Mouse (Mus musculus) C2C12 (cell line): Measurements from ENCODE around the gene Gusb. TPM values are rescaled to one million over a fixed set of nuclear protein-coding genes. Genes with fewer than 3 reads are reported as not detected.

Experiments used
- H3K27me3 ChIP-seq: one replicate; pipeline ENCODE4 v1.6.1; 2011; ENCODE audit not compliant: control insufficient read depth, insufficient read depth, insufficient read length
- H3K36me3 ChIP-seq: one replicate; pipeline ENCODE4 v1.6.1; 2011; ENCODE audit not compliant: control insufficient read depth, insufficient read depth
- H3K4me3 ChIP-seq: one replicate; pipeline ENCODE4 v1.5.1; 2011; ENCODE audit warnings: mild to moderate bottlenecking, control low read depth; ENCODE audit not compliant: poor library complexity, insufficient read depth, severe bottlenecking
- H3K79me2 ChIP-seq: one replicate; pipeline ENCODE4 v1.6.1; 2011; ENCODE audit not compliant: control insufficient read depth, insufficient read depth
- H3K79me3 ChIP-seq: one replicate; pipeline ENCODE4 v1.6.1; 2011; ENCODE audit warnings: low read depth, control low read depth
- H3ac ChIP-seq: one replicate; pipeline ENCODE3; 2011; ENCODE audit warnings: low read depth; ENCODE audit not compliant: control insufficient read depth, insufficient read length
- CEBPB ChIP-seq: IDR thresholded peaks from one replicate; pipeline ENCODE4 v1.6.1; 2011; ENCODE audit warnings: low read depth, mild to moderate bottlenecking, control low read depth, moderate library complexity
- CTCF ChIP-seq: IDR thresholded peaks from one replicate; pipeline ENCODE4 v1.5.1; 2011; ENCODE audit not compliant: control insufficient read depth, insufficient read depth, insufficient read length
- FOSL1 ChIP-seq: IDR thresholded peaks from one replicate; pipeline ENCODE4 v1.8.0; 2011; ENCODE audit warnings: mild to moderate bottlenecking, low read length; ENCODE audit not compliant: poor library complexity, insufficient read depth, severe bottlenecking
- MAX ChIP-seq: IDR thresholded peaks from one replicate; pipeline ENCODE4 v1.6.1; 2011; ENCODE audit warnings: mild to moderate bottlenecking, control low read depth
- MYOD1 ChIP-seq: IDR thresholded peaks from one replicate; pipeline ENCODE4 v1.6.1; 2011; ENCODE audit warnings: low read depth; ENCODE audit not compliant: control insufficient read depth, insufficient read length
- MYOG ChIP-seq: IDR thresholded peaks from one replicate; pipeline ENCODE4 v1.6.1; 2011; ENCODE audit not compliant: control insufficient read depth, insufficient read length; ENCODE audit errors: extremely low read depth
- USF1 ChIP-seq: IDR thresholded peaks from one replicate; pipeline ENCODE4 v1.6.1; 2011; ENCODE audit warnings: low read depth, mild to moderate bottlenecking, control low read depth, moderate library complexity
- polyA plus RNA-seq: library from polyadenylated mRNA; unstranded; fragments of >200 nt; fragmentation: generic; extraction: Trizol; gene quantifications from one replicate; pipeline ENCODE4 v1.2.1, GENCODE M21; 2012; ENCODE audit warnings: missing spikeins

Gene Gusb
- polyA plus RNA-seq, 1 experiment = 56.0 TPM

- Histone ChIP-seq H3K27me3 (no peaks in the 10 kb centered on the region), H3K36me3 (no peaks in the 10 kb centered on the region), H3K79me2 (no peaks in the 10 kb centered on the region), H3K4me3 (no peak overlapping the region), H3K79me3 (peaks cover 3% of the 10 kb centered on the region), H3ac (no peak overlapping the region)
- TF ChIP-seq CTCF (peak; percentile 8), MAX (no peak)
Observed at GRCm38 (mm10) chr5:130007344-130007743, 4.5 kb upstream of the Gusb start.

DNA sequence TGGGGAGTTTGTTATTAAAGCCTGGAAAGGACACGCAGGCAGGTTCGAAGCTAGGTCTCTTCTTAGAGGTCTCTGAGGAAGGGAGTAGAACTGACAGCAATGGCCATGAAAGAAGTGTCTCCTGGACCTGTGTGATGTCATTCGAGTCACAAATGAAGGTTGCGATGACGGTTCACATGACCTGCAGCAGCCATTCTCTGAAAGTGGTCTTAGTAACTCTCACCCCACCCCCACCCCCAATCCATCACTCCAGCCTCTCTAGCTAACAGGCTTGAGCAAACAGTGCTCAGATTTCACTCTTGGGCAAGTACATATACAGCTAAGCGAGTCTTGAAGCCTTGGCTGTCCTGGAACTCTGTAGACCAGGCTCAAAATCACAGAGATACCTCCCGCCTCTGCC is 380 bp upstream of the Gusb start:
- Histone ChIP-seq H3K79me2 (no peaks in the 10 kb centered on the region), H3K27me3 (no peaks in the 10 kb centered on the region), H3K4me3 (peak overlapping the region; percentile 52), H3K36me3 (peaks cover 16% of the 10 kb centered on the region), H3ac (no peak overlapping the region), H3K79me3 (peaks cover 5% of the 10 kb centered on the region)
- TF ChIP-seq CEBPB (no peak), MYOG (no peak), MYOD1 (no peak), MAX (no peak), FOSL1 (no peak), USF1 (no peak), CTCF (no peak)

GRCm38 (mm10) chr5:130001356-130001987 is 1.4 kb downstream of the Gusb start:
- H3K27me3 ChIP-seq = no peaks in the 10 kb centered on the region
- no peak for TF ChIP-seq MYOD1
- TF ChIP-seq FOSL1 = no peak
- TF ChIP-seq CEBPB = no peak
- no peak for TF ChIP-seq MYOG
- no peak for TF ChIP-seq MAX
- no peak for TF ChIP-seq USF1
- TF ChIP-seq CTCF = no peak
- H3K36me3 ChIP-seq = peaks cover 31% of the 10 kb centered on the region
- H3ac ChIP-seq = peak overlapping the region; percentile 14
- H3K4me3 ChIP-seq = peak overlapping the region; percentile 52
- H3K79me3 ChIP-seq = peaks cover 5% of the 10 kb centered on the region
- H3K79me2 ChIP-seq = no peaks in the 10 kb centered on the region

DNA sequence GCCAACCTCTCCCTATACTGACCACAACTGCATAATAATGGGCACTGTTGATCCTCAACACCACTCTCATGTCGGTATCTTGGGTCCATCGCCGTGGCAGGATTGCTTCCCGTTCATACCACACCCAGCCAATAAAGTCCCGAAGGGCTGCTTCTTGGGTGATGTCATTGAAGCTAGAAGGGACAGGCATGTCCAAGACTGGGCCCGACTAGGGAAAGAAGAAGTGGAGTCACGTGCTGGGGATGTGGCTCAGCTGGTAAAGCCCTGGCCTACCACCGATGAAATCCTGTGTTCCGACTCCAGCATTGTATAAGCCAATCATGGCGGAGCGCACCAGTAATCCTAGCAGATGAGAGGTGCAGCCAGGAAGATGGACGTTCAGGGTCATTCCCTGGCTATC is 2.1 kb downstream of the Gusb start:
- Histone ChIP-seq H3K36me3 (peaks cover 31% of the 10 kb centered on the region), H3K4me3 (no peak overlapping the region), H3K79me2 (no peaks in the 10 kb centered on the region), H3K79me3 (peaks cover 5% of the 10 kb centered on the region), H3ac (no peak overlapping the region), H3K27me3 (no peaks in the 10 kb centered on the region)
- TF ChIP-seq MYOD1 = no peak

DNA sequence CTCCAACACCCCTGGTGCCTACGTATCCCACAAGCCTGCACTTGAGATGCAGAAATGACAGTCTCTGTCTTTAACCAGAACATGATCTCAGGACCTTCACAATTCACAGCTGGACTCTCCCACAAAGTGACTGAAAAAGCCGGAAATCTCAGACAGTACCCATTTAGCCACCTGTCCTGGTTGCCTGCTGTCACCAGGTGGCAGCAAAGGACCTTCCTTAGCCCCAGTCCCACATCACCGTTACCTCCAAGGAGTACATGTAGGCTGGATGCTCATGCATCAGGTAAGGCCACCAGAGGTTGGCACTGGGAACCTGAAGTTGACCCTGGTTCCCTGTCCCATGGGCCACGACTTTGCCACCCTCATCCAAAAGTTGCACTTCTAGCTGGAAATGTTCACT is 3.8 kb downstream of the Gusb start:
- Histone ChIP-seq H3K36me3 (peaks cover 35% of the 10 kb centered on the region), H3K4me3 (no peak overlapping the region)

DNA sequence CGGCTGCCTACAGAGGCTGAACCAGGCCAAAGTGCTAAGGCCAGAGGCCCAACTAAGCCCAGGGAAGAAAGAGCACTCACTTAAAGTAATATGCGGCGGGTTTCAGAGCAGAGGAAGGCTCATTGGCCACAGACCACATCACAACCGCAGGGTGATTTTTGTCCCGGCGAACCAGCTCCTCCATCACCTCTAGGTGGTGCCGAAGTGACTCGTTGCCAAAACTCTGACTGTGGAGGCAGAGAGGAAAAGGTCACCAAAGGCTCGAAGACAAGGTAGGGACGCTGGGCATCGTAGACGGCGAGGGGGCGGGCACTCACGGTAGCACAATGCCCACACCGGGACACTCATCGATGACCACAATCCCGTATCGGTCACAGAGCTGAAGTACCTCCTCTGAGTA is 5.1 kb downstream of the Gusb start:
- Histone ChIP-seq H3K79me2 (no peaks in the 10 kb centered on the region), H3K27me3 (no peaks in the 10 kb centered on the region), H3K79me3 (peaks cover 5% of the 10 kb centered on the region), H3ac (no peak overlapping the region), H3K4me3 (no peak overlapping the region), H3K36me3 (peaks cover 35% of the 10 kb centered on the region)
- TF ChIP-seq MYOG (no peak), MAX (no peak), FOSL1 (no peak), MYOD1 (no peak), CEBPB (no peak)

More for the DNA sequence above, 3.8 kb downstream of the Gusb start:
- Histone ChIP-seq H3K27me3 (no peaks in the 10 kb centered on the region), H3K79me3 (peaks cover 5% of the 10 kb centered on the region), H3K79me2 (no peaks in the 10 kb centered on the region), H3ac (no peak overlapping the region)
- peak; percentile 70 for TF ChIP-seq CTCF
- TF ChIP-seq USF1 = no peak
- no peak for TF ChIP-seq FOSL1
